Mouse (Mus musculus): Measurements from ENCODE around the gene Asb4. TPM values are rescaled to one million over a fixed set of nuclear protein-coding genes. Genes with fewer than 3 reads are reported as not detected.

Gene Asb4
- polyA plus RNA-seq, 2 experiments, result 31.4 to 43.9 TPM

- H3K27me3 ChIP-seq (ENCODE audit: control insufficient read depth, insufficient read depth, low read length), result no peaks in the 10 kb centered on the region
- no peak overlapping the region for H3K4me3 ChIP-seq (replicated peaks; ENCODE audit: low read length)
- peak overlapping the region; percentile 21 for H3K4me2 ChIP-seq (replicated peaks; ENCODE audit: low read depth, low read length, severe bottlenecking)
- H3K9me3 ChIP-seq (ENCODE audit: control insufficient read depth, low read length), result no peaks in the 10 kb centered on the region
- WGBS, result 22% methylated on average over 13 of the region's 13 CpGs
- H3K27ac ChIP-seq (replicated peaks; ENCODE audit: low read depth, low read length), result no peak overlapping the region
- no peaks in the 10 kb centered on the region for H3K36me3 ChIP-seq (ENCODE audit: control insufficient read depth, insufficient read depth, low read length)
- TF ChIP-seq POLR2A (IDR thresholded peaks at IDR 0.05; ENCODE audit: borderline replicate concordance, extremely low read depth, insufficient read depth, insufficient read length), result no peak
- peaks cover 11% of the 10 kb centered on the region for H3K4me1 ChIP-seq (ENCODE audit: control insufficient read depth, insufficient read depth, low read length)
- H3K9ac ChIP-seq (ENCODE audit: low read depth, low read length, severe bottlenecking), result no peak overlapping the region
- DNase-seq (ENCODE audit: low spot score) (no peak), ATAC-seq (ENCODE audit: low FRiP score, low read depth) (no peak)
These were observed 60.1 kb downstream of the Asb4 start for GRCm38 (mm10) chr6:5443104-5443863.

DNA sequence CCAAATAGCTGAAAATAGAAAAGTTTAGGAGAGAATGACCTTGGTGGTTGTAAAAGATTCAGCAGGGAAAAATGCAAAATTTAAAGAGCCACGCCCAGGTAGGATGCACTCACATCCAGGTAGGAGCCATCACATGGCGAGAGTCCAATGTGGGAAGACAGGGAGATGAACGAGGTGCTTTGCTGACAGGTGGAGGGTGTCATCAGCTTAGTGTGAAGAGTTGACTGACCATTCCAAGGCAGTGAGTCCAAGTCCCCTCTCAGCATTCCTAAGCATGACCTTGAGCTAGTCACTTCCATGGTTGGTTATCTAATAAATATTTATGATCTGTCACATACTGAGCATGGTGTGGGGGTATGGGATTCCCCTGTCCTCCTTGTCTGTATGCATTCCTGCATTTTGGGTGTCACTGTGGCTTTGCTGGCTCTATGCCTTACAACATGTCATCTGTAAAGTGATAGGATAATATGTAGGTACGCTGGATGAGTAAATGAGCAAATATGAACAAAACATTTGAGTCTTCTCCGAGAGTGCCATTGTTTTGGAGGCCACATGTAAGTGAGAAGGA lies 61.2 kb downstream of the Asb4 start:
- no peaks in the 10 kb centered on the region for H3K27me3 ChIP-seq (ENCODE audit: control insufficient read depth, insufficient read depth, low read length)
- no peak for TF ChIP-seq POLR2A (IDR thresholded peaks at IDR 0.05; ENCODE audit: borderline replicate concordance, extremely low read depth, insufficient read depth, insufficient read length)

DNA sequence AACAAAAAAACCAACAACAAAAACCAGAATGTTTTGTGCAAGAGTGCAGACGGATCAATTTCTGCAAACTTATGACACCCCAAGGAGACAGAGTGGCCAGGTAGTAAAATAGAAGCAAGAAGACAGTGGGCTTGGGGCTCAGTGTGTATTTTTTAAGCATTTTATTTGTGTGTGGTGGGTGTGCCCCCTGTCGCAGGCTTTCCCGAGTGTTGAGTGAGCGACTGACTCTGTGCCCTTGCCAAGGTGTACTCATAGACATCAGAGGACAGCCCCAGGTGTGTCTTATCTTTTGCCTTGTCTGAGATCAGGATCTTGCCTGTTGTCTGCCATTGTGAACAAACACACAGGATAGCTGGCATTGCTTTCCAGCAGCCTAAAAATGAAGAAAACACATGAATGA lies 63.8 kb downstream of the Asb4 start:
- Histone ChIP-seq H3K27ac (replicated peaks; ENCODE audit: low read depth, low read length) (no peak overlapping the region), H3K36me3 (ENCODE audit: control insufficient read depth, insufficient read depth, low read length) (no peaks in the 10 kb centered on the region), H3K27me3 (ENCODE audit: control insufficient read depth, insufficient read depth, low read length) (no peaks in the 10 kb centered on the region), H3K4me1 (ENCODE audit: control insufficient read depth, insufficient read depth, low read length) (peaks cover 15% of the 10 kb centered on the region), H3K4me2 (replicated peaks; ENCODE audit: low read depth, low read length, severe bottlenecking) (no peak overlapping the region), H3K9me3 (ENCODE audit: control insufficient read depth, low read length) (no peaks in the 10 kb centered on the region), H3K9ac (ENCODE audit: low read depth, low read length, severe bottlenecking) (no peak overlapping the region), H3K4me3 (replicated peaks; ENCODE audit: low read length) (no peak overlapping the region)
- 88% methylated on average over 4 of the region's 4 CpGs for WGBS
- DNase-seq (ENCODE audit: low spot score), result no peak
- TF ChIP-seq POLR2A (IDR thresholded peaks at IDR 0.05; ENCODE audit: borderline replicate concordance, extremely low read depth, insufficient read depth, insufficient read length), result no peak
- no peak for ATAC-seq (ENCODE audit: low FRiP score, low read depth)

More for the DNA sequence above, 61.2 kb downstream of the Asb4 start:
- Histone ChIP-seq H3K9ac (ENCODE audit: low read depth, low read length, severe bottlenecking) (no peak overlapping the region), H3K9me3 (ENCODE audit: control insufficient read depth, low read length) (no peaks in the 10 kb centered on the region), H3K27ac (replicated peaks; ENCODE audit: low read depth, low read length) (no peak overlapping the region), H3K36me3 (ENCODE audit: control insufficient read depth, insufficient read depth, low read length) (no peaks in the 10 kb centered on the region), H3K4me3 (replicated peaks; ENCODE audit: low read length) (no peak overlapping the region), H3K4me1 (ENCODE audit: control insufficient read depth, insufficient read depth, low read length) (peaks cover 11% of the 10 kb centered on the region), H3K4me2 (replicated peaks; ENCODE audit: low read depth, low read length, severe bottlenecking) (no peak overlapping the region)
- no peak for DNase-seq (ENCODE audit: low spot score)
- no peak for ATAC-seq (ENCODE audit: low FRiP score, low read depth)
- 93% methylated on average over 5 of the region's 5 CpGs for WGBS

DNA sequence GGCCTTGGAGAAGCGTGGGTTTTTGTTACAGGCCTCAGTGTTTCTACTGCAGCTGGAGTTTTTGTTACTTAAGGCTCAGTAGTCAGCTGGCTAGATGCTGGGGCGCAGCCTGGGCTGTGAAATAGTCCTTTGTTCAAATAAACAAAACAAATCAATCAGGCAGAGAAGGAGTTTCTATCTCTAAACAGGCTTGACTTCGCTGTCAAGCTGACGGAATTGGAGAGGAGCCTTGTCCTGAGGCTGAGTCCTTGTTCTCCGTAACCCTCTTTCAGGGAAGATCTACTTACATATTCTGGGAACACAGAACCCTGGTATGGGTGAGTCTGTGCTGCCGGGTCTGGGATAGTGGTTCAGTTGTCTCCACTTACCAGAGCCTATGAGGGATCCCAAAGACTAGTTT lies 64.4 kb downstream of the Asb4 start:
- Histone ChIP-seq H3K27ac (replicated peaks; ENCODE audit: low read depth, low read length) (no peak overlapping the region), H3K9ac (ENCODE audit: low read depth, low read length, severe bottlenecking) (no peak overlapping the region), H3K9me3 (ENCODE audit: control insufficient read depth, low read length) (no peaks in the 10 kb centered on the region), H3K4me1 (ENCODE audit: control insufficient read depth, insufficient read depth, low read length) (peaks cover 15% of the 10 kb centered on the region), H3K36me3 (ENCODE audit: control insufficient read depth, insufficient read depth, low read length) (no peaks in the 10 kb centered on the region), H3K4me3 (replicated peaks; ENCODE audit: low read length) (no peak overlapping the region), H3K4me2 (replicated peaks; ENCODE audit: low read depth, low read length, severe bottlenecking) (no peak overlapping the region), H3K27me3 (ENCODE audit: control insufficient read depth, insufficient read depth, low read length) (no peaks in the 10 kb centered on the region)
- ATAC-seq (ENCODE audit: low FRiP score, low read depth) (no peak), DNase-seq (ENCODE audit: low spot score) (no peak)
- TF ChIP-seq POLR2A (IDR thresholded peaks at IDR 0.05; ENCODE audit: borderline replicate concordance, extremely low read depth, insufficient read depth, insufficient read length), result no peak
- 75% methylated on average over 6 of the region's 6 CpGs for WGBS

DNA sequence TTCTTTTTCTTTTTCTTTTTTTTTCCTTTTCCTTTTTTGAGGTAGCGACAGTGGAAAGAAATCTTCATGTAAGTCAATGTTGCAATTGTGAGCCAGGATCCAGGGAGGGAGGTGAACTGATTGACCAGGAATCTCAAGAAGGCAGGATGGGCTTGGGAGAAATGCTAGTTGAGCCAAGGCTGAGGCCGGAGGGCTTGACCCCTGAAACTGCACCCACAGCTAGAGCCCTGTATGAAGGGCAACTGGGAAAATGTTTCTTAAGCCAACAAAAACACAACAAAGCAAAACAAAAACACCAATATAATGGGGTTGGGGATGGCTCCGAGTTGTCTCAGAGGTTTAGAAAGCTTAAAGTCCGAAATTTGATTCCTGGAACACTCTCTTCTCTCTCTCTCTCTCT lies 65.2 kb downstream of the Asb4 start:
- WGBS, result 69% methylated on average over 4 of the region's 4 CpGs
- no peaks in the 10 kb centered on the region for H3K27me3 ChIP-seq (ENCODE audit: control insufficient read depth, insufficient read depth, low read length)
- DNase-seq (ENCODE audit: low spot score), result no peak
- no peak overlapping the region for H3K4me2 ChIP-seq (replicated peaks; ENCODE audit: low read depth, low read length, severe bottlenecking)
- no peaks in the 10 kb centered on the region for H3K9me3 ChIP-seq (ENCODE audit: control insufficient read depth, low read length)
- no peak overlapping the region for H3K4me3 ChIP-seq (replicated peaks; ENCODE audit: low read length)
- TF ChIP-seq POLR2A (IDR thresholded peaks at IDR 0.05; ENCODE audit: borderline replicate concordance, extremely low read depth, insufficient read depth, insufficient read length), result no peak
- no peak overlapping the region for H3K27ac ChIP-seq (replicated peaks; ENCODE audit: low read depth, low read length)
- H3K4me1 ChIP-seq (ENCODE audit: control insufficient read depth, insufficient read depth, low read length), result peaks cover 8% of the 10 kb centered on the region
- ATAC-seq (ENCODE audit: low FRiP score, low read depth), result no peak
- H3K36me3 ChIP-seq (ENCODE audit: control insufficient read depth, insufficient read depth, low read length), result no peaks in the 10 kb centered on the region
- H3K9ac ChIP-seq (ENCODE audit: low read depth, low read length, severe bottlenecking), result no peak overlapping the region
